Mouse (Mus musculus): ENCODE measurements at regions not wholly inside any gene's neighbourhood (a gene's known extent, or its start where the extent isn't known, plus 50 kb on each side); places are given as distances from the start of the nearest gene placed in this dataset.
A peak's percentile ranks its signal among the peaks of the same experiment; 100 is the strongest.

DNA sequence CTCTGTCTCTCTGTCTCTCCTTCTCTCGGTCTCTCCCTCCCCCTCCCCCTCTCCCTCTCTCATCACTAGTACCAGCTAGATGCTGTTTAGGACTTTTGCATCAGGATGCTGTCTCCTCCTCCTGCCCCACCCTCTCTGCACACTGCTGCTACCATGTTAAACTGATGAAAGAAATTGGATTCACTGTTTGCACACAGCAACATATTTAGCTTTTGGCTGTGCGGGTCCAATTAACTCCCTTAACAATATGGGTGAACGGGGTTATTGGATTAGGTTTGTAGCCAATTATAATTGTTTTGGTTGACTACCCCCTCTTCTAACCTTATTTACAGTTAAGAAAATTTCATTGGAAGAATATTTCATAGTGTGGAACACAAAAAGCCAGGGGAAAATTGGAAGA, 424.0 kb upstream of the Sorcs1 start:
- DNase-seq = no peak

DNA sequence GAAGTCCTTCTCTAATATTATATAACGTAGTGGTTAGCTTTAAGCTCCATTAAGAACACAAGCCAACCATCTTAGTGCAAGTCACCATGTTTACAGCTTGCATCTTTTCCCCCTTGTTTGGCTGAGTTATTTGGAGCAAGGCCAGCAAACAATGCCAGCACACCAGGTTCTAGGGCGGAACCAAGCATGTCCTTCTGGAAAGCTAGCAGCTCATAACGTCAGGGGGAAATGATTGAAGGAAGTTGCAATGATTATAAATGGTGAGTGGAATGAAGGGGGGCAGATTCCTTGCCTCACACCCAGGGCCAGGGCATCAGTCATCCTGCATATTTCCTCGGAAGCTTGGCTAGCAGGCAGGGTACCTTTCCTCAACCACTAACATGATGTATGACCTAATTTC, 396.3 kb upstream of the Sorcs1 start:
- no peak for DNase-seq

DNA sequence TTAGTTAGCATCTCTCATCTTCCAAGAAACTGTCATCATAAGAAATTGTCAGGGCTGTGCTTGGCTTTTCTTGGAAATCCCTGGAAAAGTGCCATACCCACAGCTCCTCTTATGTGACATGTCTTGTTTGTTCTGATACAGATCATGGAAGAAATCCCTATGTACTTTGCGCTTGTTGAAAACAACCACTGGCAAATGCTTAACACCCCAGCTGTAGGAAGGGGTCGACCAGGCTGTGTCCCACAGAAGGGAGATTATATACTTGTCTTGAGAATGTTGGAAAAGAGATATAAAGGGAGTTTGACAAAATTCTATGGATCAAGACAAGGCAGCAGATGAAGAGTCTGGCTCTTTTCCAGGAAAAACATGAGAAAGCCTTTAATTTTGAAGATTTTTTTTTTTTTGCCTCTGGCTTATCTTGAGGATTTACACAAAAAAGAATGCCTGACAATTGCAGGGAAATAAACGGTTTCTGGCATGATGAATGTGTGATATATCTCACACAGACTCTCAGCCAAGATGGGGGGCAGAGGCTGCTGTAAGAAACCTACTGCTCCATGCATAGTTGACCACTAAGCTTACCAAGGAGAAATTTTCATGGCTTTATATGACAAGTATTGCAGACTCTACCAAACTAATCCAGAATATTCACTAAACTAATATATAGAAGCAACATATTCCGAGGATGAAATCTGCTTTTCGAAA, 381.7 kb upstream of the Sorcs1 start:
- no peak for DNase-seq

DNA sequence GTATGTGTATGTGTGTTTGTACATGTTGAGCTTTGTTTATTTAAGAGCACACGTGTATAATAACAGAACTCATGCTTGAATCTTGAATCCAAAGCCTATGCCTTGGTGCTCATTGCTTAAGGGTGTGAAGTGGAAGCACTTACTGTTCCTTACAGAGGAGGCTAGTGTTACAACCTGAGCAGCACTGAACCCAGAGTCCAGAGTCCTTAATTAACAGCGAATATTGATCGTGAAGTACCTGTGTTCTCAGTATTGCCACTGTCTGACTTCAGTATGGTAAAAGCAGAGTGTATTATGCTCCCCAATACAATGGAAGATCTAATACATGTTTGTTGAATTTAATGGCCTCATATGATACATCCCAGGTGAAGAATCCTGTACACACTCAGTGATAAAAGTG, 365.1 kb upstream of the Sorcs1 start:
- DNase-seq = no peak

DNA sequence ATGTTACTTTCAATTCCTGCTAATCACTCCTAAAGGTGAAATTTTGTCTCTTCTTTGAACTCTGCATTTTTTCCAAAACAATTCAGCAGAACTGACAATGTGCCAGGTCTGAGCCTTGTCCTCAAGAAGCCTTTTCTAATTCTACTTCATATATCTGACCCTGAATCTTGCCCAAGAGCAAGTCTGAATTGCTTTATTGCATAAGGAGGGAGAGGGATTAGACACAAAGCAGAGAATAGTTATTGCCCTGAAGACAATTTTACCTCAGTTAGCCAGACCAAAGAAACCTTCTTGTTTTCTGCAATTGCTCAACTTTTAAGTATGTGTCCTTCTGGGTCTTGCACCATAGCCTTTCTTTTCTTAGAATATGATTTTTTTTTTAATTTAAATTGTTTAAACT, 316.0 kb upstream of the Sorcs1 start:
- DNase-seq = no peak

DNA sequence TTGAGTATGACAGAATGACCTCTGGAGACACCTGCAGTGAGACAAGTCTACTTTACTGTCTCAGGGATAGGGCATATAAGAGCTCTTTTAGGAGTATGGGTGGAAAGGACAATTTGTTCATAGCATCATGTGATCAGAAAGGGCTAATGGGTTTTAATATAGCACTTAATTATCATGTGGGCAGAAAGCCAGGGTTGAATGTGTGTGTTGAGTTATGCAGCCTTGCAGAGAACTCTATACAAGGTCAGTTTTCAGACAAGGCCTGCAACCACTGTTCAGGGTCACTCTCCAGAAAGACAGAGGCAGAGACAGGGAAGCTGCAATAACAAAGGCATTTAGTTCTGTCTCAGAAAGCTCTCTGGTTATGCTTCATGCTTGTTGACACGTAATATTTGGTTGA, 292.6 kb upstream of the Sorcs1 start:
- no peak for DNase-seq

DNA sequence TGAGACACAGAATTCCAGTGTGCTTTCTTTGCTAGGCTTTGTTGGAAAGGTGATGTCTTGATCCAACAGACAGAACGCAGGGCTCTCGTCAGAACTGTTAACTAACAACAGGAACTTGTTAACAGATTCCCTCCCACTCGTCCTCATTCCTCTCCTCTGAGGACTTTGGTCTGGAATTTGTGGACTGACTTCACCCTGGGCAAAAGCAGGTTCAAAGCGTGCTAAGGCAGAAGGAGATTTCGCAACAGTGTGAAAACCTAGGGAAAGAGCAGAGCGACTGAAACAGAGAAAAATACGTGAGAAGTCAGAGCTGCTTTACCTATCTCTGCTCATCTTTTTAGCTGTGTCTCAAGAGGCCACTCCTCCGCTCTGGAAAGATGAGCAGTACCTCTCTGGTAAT, 283.5 kb upstream of the Sorcs1 start:
- DNase-seq = peak; percentile 84

DNA sequence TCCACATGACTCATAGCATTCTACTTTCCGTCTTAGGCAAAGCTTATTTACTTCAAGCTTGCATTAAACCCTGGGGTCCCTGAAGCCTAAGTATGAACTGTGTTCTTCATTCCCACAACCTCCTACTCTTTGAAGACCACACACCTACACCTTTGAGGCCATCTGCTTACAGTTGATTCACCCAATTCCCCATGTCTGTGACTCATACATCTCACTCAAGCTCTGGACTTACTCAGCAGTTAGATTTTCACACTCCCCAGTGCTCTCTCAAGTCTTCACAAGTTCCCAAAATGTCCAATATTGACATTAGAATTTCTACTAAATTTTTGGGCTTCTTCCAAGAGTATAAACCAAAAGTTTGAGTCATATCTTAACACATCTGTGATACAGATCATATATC, 266.6 kb upstream of the Sorcs1 start:
- DNase-seq = no peak

DNA sequence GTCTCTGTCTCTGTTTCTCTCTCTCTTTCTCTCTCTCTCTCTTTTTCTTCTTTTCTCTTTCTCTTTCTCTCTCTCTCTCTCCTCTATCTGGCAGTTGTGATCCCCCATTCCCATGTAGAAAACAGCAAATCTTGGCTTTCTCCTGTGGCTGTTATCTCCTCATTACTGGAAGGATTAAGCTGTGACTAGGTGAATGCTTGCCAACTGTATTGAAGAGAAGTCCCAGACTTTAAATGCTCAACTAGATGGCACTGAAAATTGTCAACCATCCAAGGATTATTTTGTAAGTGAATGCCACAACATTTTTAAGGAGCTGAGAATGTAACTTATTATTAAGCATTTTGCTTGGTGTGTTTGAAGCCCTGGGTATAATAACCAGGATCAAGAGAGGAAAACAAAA, 233.2 kb upstream of the Sorcs1 start:
- DNase-seq = peak; percentile 58

DNA sequence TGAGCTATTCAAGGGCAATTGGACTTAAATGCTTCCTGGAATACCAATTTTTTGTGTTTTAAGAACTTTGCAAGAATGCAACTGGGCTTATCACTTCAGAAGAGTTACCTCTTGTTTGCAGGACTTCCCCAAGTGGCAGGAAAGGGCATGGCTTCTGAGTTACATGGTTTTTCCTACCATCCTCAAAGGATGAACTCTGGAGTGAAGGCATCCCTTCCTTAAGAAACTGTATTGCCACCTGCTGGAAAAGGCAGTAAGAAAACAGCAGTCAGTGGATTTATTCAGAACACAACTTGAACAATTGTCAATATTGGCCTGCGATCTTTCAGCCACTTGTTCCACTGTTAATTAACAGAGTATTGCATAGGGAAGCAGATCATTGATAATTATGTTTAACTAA, 232.2 kb upstream of the Sorcs1 start:
- no peak for DNase-seq

DNA sequence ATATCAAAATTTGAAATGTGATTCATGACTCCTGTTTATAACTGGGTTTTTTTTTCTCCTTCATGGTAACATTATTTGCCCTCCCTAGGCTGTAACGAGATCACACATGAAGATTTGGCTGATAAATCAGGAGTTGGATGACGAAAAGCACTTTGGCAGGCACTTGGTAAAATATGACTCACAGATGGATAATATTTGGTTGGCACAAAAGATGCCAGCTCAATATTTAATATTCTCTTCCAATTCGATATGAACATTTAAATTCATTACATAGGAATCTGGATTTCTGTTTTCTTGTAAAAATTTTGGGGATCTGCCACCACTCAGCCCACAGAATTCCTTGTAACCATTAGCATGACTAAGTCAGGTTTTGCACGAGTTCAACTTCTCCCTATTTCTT, 230.3 kb upstream of the Sorcs1 start:
- DNase-seq = no peak

DNA sequence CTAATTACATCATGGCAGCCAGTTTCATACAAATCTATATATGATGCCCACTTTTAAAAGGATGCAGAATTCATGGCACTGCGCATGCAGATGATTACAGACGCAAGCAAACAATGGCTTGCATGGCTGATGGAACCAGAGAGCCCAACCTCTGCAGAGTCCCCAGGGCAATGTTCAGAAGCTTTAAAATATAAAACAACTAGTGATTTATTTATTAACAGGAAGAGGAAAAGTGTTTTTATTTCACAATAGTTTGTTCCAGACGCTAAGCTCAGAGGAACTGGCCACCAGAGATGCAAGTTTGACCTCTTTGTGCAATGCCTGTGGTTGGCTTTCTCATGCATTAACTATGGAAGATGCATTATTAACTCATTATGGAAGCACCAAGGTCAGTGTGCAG, 215.3 kb upstream of the Sorcs1 start:
- DNase-seq = peak; percentile 52

DNA sequence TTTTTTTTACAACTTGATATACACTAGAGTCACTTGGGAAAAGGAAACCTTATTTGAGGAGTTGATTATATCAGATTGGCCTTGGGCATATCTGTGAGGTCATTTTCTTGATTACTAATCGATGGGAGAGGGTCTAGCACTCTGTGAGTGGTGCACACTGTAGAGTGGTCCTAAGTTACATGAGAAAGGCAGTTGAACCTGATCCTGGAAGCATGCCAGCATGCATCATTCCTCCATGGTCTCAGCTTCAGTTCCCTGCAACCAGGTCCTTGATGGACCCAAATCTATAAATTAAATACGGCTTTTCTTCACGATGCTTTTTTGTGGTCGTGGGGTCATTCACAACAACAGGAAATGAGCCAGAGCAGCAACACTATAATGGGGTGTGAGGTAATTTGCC, 194.2 kb upstream of the Sorcs1 start:
- DNase-seq = no peak

DNA sequence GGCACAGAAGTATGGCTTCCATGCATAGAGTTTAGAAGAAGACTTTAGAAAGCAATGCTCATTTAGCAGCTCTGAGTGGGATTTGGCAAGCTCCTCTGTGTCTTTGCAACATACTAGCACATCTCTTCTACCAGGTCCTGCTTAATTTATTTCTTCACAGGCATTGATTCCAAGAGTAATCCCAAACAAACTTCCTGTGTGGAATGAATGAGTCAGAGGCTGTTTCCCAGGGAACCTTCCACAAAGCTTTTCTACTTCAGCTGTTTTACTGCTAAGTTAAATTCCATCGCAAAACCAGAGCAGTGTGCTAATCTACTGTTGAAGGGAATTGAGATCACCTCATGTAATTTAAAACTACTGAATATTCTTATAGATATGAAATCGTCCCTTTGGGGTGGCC, 193.7 kb upstream of the Sorcs1 start:
- DNase-seq = no peak

DNA sequence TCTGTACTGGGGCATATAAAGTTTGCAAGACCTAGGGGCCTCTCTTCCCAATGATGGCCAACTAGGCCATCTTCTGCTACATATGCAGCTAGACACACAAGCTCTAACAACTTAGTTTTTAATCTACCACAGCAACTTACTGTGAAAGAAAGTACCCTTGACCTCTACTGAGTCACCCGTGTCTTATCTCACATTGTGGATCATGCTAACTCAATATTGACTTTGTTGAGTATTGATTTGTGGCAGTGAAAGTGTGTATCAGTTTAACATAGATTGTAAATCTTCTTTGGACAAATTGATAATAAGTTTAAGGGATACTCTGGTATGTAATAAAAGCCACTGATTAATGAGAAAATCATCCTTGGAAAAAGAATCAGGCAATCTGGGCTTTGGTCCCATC, 176.4 kb upstream of the Sorcs1 start:
- no peak for DNase-seq

DNA sequence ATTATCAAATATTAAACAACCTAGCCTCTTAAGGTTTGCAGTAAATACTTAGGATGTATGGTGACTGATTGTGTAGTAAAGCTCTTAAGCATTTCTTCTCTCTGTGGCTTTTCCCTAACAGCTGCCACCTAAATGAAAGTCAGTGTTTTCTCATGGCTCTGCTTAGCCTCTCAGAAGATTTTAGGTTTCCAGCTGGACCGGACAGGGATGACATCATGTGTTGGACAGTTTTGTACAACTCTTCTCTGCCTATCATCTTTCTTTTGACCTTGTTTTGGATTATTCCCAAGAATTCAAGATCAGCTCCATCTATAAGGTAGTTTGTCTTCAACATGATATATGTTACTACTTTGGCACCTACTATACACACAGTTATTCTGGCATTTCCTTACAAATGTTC, 162.1 kb upstream of the Sorcs1 start:
- no peak for DNase-seq
